16 mouse cellular contexts compared by ENCODE assay signal in the genomic region with DNA sequence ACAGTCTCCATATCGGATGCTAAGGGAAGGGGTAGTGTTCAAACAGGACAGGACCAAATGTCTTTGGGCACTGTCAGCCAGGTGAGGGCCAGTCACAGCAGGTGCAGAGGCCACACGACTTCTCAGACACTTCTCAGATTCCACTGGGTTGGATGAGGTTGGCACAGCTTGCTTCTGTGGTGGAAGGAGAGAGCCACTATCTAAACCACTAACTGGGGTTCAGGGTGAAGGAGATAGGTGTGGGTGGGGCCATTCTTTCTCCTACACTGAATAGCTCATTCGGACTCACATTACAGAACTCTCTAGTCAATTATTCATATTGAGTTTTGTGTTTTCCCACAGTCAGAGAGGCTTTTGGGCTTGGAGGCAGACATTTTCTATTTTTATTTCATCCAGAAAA. TPM values are rescaled to one million over a fixed set of nuclear protein-coding genes. Genes with fewer than 3 reads are reported as not detected.
"Had no signal": no experiment of that assay in that cellular context is flagged by ENCODE, and none has a peak within 500 bp of the region (broad histone marks: within the 10 kb centered on the region; RNA-seq: fewer than 3 reads in every experiment).

No protein-coding gene starts in this region.

- H3K27me3 ChIP-seq: neural tube, embryonic 15.5 days; stomach, embryonic 15.5 days had no signal

- H3K9me3 ChIP-seq: neural tube, embryonic 15.5 days; stomach, embryonic 15.5 days had no signal

- H3K9ac ChIP-seq: neural tube, embryonic 15.5 days; stomach, embryonic 15.5 days had no signal

- H3K4me3 ChIP-seq: neural tube, embryonic 15.5 days; stomach, embryonic 15.5 days had no signal

- H3K4me1 ChIP-seq: neural tube, embryonic 15.5 days; stomach, embryonic 15.5 days had no signal

- H3K36me3 ChIP-seq: neural tube, embryonic 15.5 days; stomach, embryonic 15.5 days had no signal

- H3K27ac ChIP-seq: neural tube, embryonic 15.5 days; stomach, embryonic 15.5 days; stomach, postnatal 0 days had no signal

- DNase-seq: retina, postnatal 1 day; right cerebral cortex, adult 18-20 months; right cerebral cortex, postnatal 14 days; right cerebral cortex, postnatal 25 days; right cerebral cortex, postnatal 4 days; spleen, adult 18-20 months; thymus, adult 18-20 months; thymus, adult 2 months; thymus, postnatal 14 days; thymus, postnatal 25 days; thymus, postnatal 36 days; thymus, postnatal 4 days had no signal

- H3K4me2 ChIP-seq: neural tube, embryonic 15.5 days; stomach, embryonic 15.5 days had no signal

RNA-seq across cellular contexts. Expression of gene Mkrn2os, which starts 3.3 kb away (rescaled TPM):
- total RNA-seq: neutrophil, adult 5-6 weeks had no signal
